Mouse (Mus musculus) heart, adult 11 months (tissue): ENCODE measurements around the gene Rnf5.

Source experiments
- DNase-seq: peaks from one replicate; pipeline ENCODE4 v3.0.0; 2022

The Rnf5 gene

GRCm38 (mm10) chr17:34603375-34604060 lies at the start of gene Rnf5:
Gene Rnf5, minus strand, starts transcription at chr17:34603690.
- DNase-seq: peak; percentile 100

GRCm38 (mm10) chr17:34652985-34653384 lies 49.5 kb upstream of the Rnf5 start:
- DNase-seq: peak; percentile 92

GRCm38 (mm10) chr17:34652546-34652945 lies 49.1 kb upstream of the Rnf5 start:
- DNase-seq: peak; percentile 90

GRCm38 (mm10) chr17:34651507-34652221 lies 48.2 kb upstream of the Rnf5 start:
- DNase-seq: peak; percentile 91

- DNase-seq: peak; percentile 92
Observed at GRCm38 (mm10) chr17:34650781-34651180, 47.3 kb upstream of the Rnf5 start.

GRCm38 (mm10) chr17:34649106-34649864 lies 45.8 kb upstream of the Rnf5 start:
- peak; percentile 93 for DNase-seq

GRCm38 (mm10) chr17:34648141-34648890 lies 44.8 kb upstream of the Rnf5 start:
- peak; percentile 92 for DNase-seq

- DNase-seq: peak; percentile 100
Observed at GRCm38 (mm10) chr17:34646906-34647787, 43.7 kb upstream of the Rnf5 start, which contains the start of gene Atf6b. Gene Atf6b, plus strand, starts transcription at chr17:34647146.

- peak; percentile 96 for DNase-seq
Observed at GRCm38 (mm10) chr17:34645831-34646511, 42.5 kb upstream of the Rnf5 start.

- DNase-seq: peak; percentile 90
Observed at GRCm38 (mm10) chr17:34645256-34645829, 41.9 kb upstream of the Rnf5 start.

GRCm38 (mm10) chr17:34644608-34645007 lies 41.1 kb upstream of the Rnf5 start, which contains the start of gene Fkbpl:
Gene Fkbpl, plus strand, starts transcription at chr17:34644764.
- DNase-seq: peak; percentile 100

GRCm38 (mm10) chr17:34643944-34644343 lies 40.5 kb upstream of the Rnf5 start:
- peak; percentile 94 for DNase-seq

- DNase-seq: no peak
Observed at GRCm38 (mm10) chr17:34643379-34643778, 39.9 kb upstream of the Rnf5 start.

- DNase-seq: no peak
Observed at GRCm38 (mm10) chr17:34641945-34642344, 38.5 kb upstream of the Rnf5 start.

- DNase-seq: peak; percentile 98
Observed at GRCm38 (mm10) chr17:34640778-34641601, 37.5 kb upstream of the Rnf5 start.

- DNase-seq: peak; percentile 94
Observed at GRCm38 (mm10) chr17:34639461-34640255, 36.2 kb upstream of the Rnf5 start.

- peak; percentile 90 for DNase-seq
Observed at GRCm38 (mm10) chr17:34637459-34637858, 34.0 kb upstream of the Rnf5 start.

- no peak for DNase-seq
Observed at GRCm38 (mm10) chr17:34635671-34636070, 32.2 kb upstream of the Rnf5 start.

GRCm38 (mm10) chr17:34632261-34632691 lies 28.8 kb upstream of the Rnf5 start:
- peak; percentile 99 for DNase-seq
